ENCODE assay signal across 8 mouse cellular contexts in genomic region chr2:7619888-7620664, GRCm38 (mm10).
DNase-seq lines count a peak whose midpoint lies in the region; ATAC-seq and TF ChIP-seq lines count a peak whose summit lies in the region.

No protein-coding gene starts in this region.

- DNase-seq in embryonic facial prominence, embryonic 14.5 days (ENCODE audit: low spot score): peak; percentile 72
- DNase-seq in embryonic facial prominence, embryonic 10.5 days (ENCODE audit: low spot score): no peak
- DNase-seq in brain, adult 2 months (ENCODE audit: low read depth, low spot score): peak; percentile 99
- peak; percentile 13 to 54 for DNase-seq in layer of hippocampus, adult 18-20 months (ENCODE audit: low spot score in 2 of 2)
- peak; percentile 92 for DNase-seq in midbrain, postnatal 0 days (ENCODE audit: low spot score)
- DNase-seq in spleen, postnatal 36 days (ENCODE audit: low spot score in 2 of 2): no peak
- DNase-seq in thymus, adult 2 months: no peak

- no peak for TF ChIP-seq CTCF in midbrain, postnatal 0 days (IDR thresholded peaks at IDR 0.05)
- no peak for TF ChIP-seq CTCF in thymus, adult 2 months (IDR thresholded peaks at IDR 0.05; ENCODE audit: borderline replicate concordance, control insufficient read depth, extremely low read depth, insufficient read depth, low read length, poor library complexity)

- no peaks in the 10 kb centered on the region for H3K4me1 ChIP-seq in embryonic facial prominence, embryonic 14.5 days (ENCODE audit: control insufficient read depth, insufficient read depth, low read length)
- H3K4me1 ChIP-seq in embryonic facial prominence, embryonic 10.5 days: no peaks in the 10 kb centered on the region
- no peaks in the 10 kb centered on the region for H3K4me1 ChIP-seq in midbrain, postnatal 0 days (ENCODE audit: insufficient read depth, low read length)
- no peaks in the 10 kb centered on the region for H3K4me1 ChIP-seq in thymus, adult 2 months (replicated peaks; ENCODE audit: control insufficient read depth, insufficient read depth, low read length)

- H3K27ac ChIP-seq in embryonic facial prominence, embryonic 14.5 days (replicated peaks; ENCODE audit: low read depth, low read length): no peak overlapping the region
- H3K27ac ChIP-seq in embryonic facial prominence, embryonic 10.5 days (replicated peaks): no peak overlapping the region
- no peak overlapping the region for H3K27ac ChIP-seq in midbrain, postnatal 0 days (ENCODE audit: low read depth, low read length)
- H3K27ac ChIP-seq in thymus, adult 2 months (ENCODE audit: control insufficient read depth, insufficient read depth, low read length): no peak overlapping the region

- no peak overlapping the region for H3K4me2 ChIP-seq in embryonic facial prominence, embryonic 14.5 days (ENCODE audit: low read depth, low read length)
- H3K4me2 ChIP-seq in midbrain, postnatal 0 days (ENCODE audit: low read depth, low read length, poor library complexity, severe bottlenecking): no peak overlapping the region

- 63% methylated on average over 9 of the region's 9 CpGs for WGBS in embryonic facial prominence, embryonic 14.5 days
- WGBS in embryonic facial prominence, embryonic 10.5 days: 80% methylated on average over 9 of the region's 9 CpGs
- WGBS in midbrain, postnatal 0 days: 72% methylated on average over 9 of the region's 9 CpGs
- 85% methylated on average over 9 of the region's 9 CpGs for WGBS in thymus, adult 2 months

- H3K27me3 ChIP-seq in embryonic facial prominence, embryonic 14.5 days (replicated peaks; ENCODE audit: control insufficient read depth, insufficient read depth, low read length): no peaks in the 10 kb centered on the region
- H3K27me3 ChIP-seq in embryonic facial prominence, embryonic 10.5 days (replicated peaks; ENCODE audit: low read depth, poor library complexity, severe bottlenecking): no peaks in the 10 kb centered on the region
- H3K27me3 ChIP-seq in midbrain, postnatal 0 days (ENCODE audit: insufficient read depth, low read length): no peaks in the 10 kb centered on the region
- no peaks in the 10 kb centered on the region for H3K27me3 ChIP-seq in thymus, adult 2 months (ENCODE audit: control insufficient read depth, insufficient read depth, low read length)

- no peak overlapping the region for H3K4me3 ChIP-seq in embryonic facial prominence, embryonic 14.5 days (ENCODE audit: low read depth, low read length)
- no peak overlapping the region for H3K4me3 ChIP-seq in embryonic facial prominence, embryonic 10.5 days
- H3K4me3 ChIP-seq in midbrain, postnatal 0 days (ENCODE audit: low read depth, low read length): no peak overlapping the region
- H3K4me3 ChIP-seq in thymus, adult 2 months (ENCODE audit: control insufficient read depth, insufficient read depth, low read length): no peak overlapping the region

- H3K36me3 ChIP-seq in embryonic facial prominence, embryonic 14.5 days (ENCODE audit: control insufficient read depth, insufficient read depth, low read length): no peaks in the 10 kb centered on the region
- no peaks in the 10 kb centered on the region for H3K36me3 ChIP-seq in embryonic facial prominence, embryonic 10.5 days (replicated peaks)
- no peaks in the 10 kb centered on the region for H3K36me3 ChIP-seq in midbrain, postnatal 0 days (ENCODE audit: insufficient read depth, low read length)
- no peaks in the 10 kb centered on the region for H3K36me3 ChIP-seq in thymus, adult 2 months (ENCODE audit: control insufficient read depth, insufficient read depth, low read length)

- no peak for TF ChIP-seq POLR2A in thymus, adult 2 months (IDR thresholded peaks at IDR 0.05; ENCODE audit: control insufficient read depth, extremely low read depth, insufficient read depth, low read length, poor library complexity)

- ATAC-seq in embryonic facial prominence, embryonic 14.5 days (ENCODE audit: low read depth): peak; percentile 44; the same call in 1 of the 2 replicates
- ATAC-seq in frontal cortex, adult (ENCODE audit: low TSS enrichment): peak; percentile 83
- no peak; the same call in 1 of the 2 replicates for ATAC-seq in midbrain, postnatal 0 days (ENCODE audit: low FRiP score)

- H3K9me3 ChIP-seq in embryonic facial prominence, embryonic 14.5 days (ENCODE audit: control insufficient read depth, low read length): no peaks in the 10 kb centered on the region
- no peaks in the 10 kb centered on the region for H3K9me3 ChIP-seq in embryonic facial prominence, embryonic 10.5 days
- no peaks in the 10 kb centered on the region for H3K9me3 ChIP-seq in midbrain, postnatal 0 days (ENCODE audit: low read length)

- no peak overlapping the region for H3K9ac ChIP-seq in embryonic facial prominence, embryonic 14.5 days (ENCODE audit: low read depth, low read length)
- H3K9ac ChIP-seq in midbrain, postnatal 0 days (replicated peaks; ENCODE audit: low read length, poor library complexity, severe bottlenecking): no peak overlapping the region

Comparison
In these comparisons a context has a peak if more than half of its experiments do, and no peak if none do; other contexts are left out.
1. DNase-seq: peak in embryonic facial prominence, embryonic 14.5 days (single experiment), brain, adult 2 months (single experiment), layer of hippocampus, adult 18-20 months (2 of 2) and midbrain, postnatal 0 days (single experiment); none in embryonic facial prominence, embryonic 10.5 days (single experiment), spleen, postnatal 36 days (0 of 2) and thymus, adult 2 months (single experiment).